Mouse (Mus musculus) spleen, postnatal 10 days (tissue): ENCODE results near the gene Cenpb.

ENCODE experiments used
- DNase-seq, 2 experiments: peaks; one replicate each; pipeline ENCODE4 v3.0.0; 2021 to 2022; ENCODE audit warnings: low spot score in 2 of 2

Gene Cenpb

DNA sequence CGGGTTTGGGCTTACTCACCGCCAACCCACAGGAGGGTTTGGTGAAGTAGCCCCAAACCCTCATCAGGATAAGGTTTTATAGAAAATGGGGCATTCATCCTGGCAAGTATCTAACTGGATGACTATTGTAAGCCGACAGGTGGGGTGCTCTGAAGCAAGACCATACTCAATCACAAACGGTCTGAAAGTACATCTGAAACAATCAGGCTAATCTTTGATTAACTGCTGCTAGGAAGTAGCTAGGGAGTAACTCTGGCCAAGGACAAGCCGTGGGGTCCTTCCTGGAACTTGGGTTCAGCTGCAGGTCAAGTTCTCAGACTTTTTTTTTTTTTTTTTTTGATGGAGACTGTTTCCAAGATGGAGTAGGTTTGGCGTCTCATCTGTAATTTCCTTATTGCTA is 11.9 kb downstream of the Cenpb start:
- no peak for DNase-seq

DNA sequence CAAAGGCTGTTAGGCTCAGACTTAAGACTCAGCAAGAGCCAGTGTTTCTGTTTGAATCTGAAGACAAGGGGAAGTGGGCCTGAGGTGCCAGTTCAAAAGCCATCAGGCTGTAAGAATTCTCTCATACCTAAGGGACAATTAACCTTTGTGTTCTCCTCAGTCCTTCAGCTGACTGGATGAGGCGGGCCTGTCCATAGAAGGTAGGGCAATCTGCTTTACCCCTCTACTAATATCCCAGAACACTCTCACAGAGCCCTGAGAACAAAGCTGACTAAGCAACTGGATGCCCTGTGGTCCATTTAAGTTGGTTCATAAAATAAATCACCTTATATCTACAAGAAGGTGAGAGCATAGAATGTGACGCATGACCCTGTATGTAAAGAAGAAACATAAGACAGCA is 13.7 kb downstream of the Cenpb start:
- DNase-seq = no peak

DNA sequence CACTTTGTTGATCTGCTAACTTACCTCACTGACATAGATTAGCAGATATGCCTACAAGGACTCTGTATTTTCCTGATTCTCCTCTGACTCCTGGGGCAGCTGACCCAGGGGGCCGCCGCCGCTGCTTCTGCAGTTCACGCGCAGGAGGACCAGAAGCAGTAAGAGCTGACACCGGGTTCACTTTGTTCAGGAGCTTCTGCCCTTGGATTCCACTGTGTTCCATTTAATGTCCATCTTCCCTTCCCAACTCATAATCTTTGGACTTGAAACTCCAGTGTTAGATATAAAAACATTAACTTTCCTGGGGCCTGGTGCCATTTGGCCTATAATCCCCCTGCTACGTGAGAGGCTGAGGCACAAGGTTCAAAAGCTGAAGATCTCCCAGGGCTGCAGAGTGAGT is 15.9 kb downstream of the Cenpb start:
- no peak for DNase-seq

DNA sequence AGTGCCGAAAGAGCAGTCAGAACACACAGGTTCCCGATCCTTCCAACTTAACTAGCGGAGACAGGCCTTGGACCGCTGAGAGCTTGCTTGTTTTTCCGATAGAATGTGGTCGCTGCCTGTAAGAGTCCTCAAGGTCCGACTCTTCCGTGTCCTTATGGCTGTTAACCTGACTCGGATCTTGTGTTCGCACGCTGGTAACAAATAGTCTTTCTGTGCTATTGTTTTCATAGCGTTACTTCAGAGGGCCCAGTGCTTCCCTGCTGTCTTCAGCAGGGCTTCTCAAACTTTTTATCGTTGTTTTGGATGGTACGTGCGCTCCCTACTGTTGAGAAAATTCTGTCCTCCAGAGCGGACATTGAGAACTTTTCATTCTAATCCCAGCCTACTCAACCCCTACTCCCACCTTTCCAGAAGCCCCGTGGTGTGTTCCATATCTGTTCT is 19.2 kb downstream of the Cenpb start:
- DNase-seq = peak in 1 of 2 experiments; percentile 52

DNA sequence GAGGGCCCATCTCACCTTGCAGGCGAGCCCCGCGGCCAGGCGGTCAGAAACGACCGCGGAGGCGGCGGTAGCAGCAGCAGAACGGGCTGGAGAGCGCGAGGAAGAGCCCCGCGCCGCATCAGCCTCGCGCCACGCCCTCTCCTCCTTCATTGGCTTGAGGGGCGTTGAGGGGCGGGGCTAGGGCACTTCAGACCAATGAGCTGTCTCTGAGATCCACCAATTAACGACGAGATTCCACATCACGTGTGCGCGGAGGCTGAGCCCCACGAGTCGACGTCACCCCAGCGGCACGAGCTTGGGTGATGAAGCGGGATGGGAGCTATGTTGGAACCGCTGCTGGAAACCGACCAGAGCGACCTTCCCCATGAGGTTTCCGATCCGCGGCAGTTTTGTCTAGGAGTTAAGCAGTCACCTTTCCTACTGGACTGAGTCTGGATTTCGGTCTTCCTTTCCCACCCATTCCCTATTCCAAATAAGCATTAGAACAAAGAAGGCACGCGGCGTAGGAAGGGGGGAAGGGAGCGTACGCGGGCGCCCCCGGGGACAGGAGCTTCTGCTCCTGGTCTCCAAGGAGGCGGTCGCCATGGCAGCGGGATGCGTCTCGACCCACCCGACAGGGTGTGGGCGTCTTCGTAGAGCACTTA is 19.8 kb downstream of the Cenpb start, which contains the start of gene 1700037H04Rik:
1700037H04Rik (minus strand) TSS at position 144 of the 644 bp plus-strand sequence.
- peak; percentile 91 to 99 for DNase-seq

DNA sequence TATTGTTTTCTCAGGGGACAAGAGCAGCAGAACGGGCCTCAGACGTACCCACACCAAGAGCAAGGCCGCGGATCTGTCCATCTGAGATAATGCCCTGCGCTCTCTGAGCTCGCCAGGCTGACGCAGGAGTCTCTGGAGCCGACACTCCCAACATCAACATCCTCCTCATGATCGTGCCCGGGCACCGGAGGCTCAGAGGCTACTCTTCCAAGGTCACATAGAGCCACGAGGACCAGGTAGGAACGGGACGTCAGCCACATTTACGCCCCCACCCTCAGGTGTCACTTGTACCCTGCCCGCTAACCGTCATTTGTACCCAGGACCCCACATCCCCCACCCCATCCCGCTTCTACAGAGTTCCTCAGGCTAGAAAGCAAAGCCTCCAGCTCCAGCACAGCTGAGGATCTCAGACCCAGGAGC is 20.4 kb downstream of the Cenpb start:
- DNase-seq = peak in 1 of 2 experiments; percentile 77

DNA sequence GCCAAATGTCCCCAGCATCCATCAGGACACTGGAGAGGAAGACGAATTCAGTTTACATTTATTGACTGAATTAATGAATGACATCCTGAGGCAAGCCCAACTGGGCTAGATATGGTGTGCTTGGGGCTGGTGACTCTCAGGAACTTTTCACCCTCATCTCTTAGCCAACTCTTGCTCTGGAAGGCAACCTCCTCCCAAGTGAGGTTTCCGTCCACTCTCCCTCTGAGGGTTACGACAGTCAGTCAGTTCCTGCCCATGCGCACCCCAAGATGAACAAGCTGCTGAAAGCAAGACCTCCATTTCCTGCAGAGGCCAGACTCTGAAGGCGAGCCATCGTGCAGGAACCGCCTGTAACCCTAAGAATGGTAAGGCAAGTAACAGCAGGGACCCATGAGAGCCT is 22.9 kb downstream of the Cenpb start:
- no peak for DNase-seq

DNA sequence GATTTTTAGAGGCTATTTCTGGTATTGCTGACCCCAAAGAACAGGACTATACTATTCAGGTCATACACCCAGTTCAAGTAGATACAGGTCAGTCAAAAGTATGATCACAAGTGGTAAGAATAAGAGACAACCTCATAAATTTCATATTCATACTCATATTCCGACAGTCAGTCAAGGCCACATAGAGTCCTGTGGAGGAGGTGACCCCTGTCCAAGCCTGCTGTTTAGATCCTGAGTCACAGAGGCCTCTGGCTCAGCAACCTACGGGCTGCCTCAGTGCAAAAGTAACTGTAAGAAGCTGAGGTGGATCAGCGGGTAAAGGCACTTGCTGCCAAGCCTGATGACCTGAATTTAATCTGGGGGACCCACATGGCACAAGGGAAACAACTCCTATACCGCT is 25.8 kb downstream of the Cenpb start:
- DNase-seq = no peak

DNA sequence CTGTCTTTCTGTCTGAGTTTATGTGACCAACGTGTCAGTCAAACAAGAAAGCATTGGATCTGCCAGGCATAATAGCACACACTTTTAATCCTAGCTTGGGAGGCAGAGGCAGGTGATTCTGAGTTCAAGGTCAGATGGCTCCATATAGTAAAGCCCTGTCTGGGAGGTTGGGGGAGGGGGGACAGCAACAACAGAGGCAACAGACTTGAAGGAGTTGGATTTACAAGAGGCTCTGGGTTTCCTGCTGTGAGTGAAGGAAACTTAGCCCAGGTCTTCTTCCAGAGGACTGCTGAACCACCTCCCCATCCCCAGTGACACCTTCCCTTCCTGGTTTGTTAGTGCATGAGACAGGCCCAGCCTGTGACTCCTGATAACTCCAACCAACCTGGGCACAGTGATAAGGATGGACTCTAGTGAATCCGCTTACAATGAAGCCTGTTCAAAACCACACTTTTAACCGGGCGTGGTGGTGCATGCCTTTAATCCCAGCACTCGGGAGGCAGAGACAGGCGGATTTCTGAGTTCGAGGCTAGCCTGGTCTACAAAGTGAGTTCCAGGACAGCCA is 27.6 kb downstream of the Cenpb start:
- DNase-seq = peak in 1 of 2 experiments; percentile 53

DNA sequence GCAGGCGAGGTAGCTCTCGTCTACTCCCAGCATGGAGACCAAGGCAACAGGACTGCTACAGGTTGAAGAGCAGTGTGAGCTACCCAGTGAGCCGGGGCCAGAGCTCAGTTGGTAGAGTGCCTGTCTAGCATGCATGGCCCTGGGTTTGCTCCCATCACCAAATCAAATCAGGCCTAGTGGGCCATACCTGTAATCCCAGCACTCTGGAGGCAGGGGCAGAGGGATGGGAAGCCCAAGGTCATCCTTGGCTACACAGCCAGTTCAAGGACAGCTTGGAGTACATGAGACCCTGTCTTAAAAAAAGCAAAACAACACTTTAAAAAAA is 30.7 kb downstream of the Cenpb start:
- no peak for DNase-seq

DNA sequence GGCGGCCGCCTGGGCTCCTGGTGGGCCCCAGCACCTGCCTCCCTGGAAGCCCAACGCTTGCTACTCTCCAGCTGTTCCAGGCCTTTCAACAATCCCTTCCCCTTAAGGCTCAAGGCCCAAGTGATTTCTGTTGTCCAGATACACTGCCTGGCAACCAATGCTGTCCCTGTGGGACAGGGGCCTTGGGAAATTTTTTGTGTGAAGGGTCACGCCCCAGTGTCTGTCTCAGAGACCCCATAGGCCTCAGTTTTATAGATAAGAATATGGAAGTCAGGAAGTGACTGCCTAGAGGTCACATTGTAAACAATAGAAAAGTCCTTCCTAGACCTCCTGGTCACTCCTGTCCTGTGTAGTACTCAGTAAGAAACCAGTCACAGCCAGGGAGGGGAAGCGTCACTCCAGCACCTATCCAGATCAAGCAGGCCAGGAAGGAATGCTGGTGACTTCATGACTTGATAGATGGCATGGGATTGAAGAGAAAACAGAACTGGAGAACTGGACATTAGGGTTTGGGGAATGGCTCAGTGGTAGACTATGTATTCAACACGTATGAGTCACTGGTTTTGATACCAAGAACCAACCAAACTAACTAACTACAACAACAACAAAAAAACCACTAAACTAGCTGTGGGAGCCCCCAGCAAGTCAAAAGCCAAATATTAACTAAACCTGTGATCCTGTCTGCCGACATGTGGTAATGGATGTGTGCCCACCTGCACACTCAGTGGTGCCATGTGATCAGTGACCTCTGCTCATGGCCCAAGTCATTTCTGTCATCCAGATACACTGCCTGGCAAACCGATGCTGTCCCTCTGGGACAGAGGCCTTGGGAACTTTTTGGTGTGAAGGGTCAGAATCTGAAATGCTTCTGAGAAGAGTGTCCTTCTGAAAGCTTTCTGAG is 31.3 kb downstream of the Cenpb start:
- DNase-seq = no peak

DNA sequence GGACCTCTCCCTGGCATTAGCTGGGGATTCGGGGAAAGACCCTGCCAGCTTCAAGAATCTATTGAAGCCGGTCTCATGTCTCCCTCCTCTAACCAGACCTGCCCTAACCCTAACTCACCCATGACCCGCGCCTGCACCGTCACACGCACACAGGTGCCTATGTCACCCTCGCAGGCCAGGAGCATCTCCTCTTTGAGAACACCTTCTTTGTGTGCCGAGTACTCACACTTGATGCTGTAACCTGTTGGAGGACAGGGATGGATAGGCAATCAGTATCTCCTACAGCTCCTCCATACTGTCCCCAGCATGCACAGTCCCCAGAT is 32.9 kb downstream of the Cenpb start:
- no peak for DNase-seq

DNA sequence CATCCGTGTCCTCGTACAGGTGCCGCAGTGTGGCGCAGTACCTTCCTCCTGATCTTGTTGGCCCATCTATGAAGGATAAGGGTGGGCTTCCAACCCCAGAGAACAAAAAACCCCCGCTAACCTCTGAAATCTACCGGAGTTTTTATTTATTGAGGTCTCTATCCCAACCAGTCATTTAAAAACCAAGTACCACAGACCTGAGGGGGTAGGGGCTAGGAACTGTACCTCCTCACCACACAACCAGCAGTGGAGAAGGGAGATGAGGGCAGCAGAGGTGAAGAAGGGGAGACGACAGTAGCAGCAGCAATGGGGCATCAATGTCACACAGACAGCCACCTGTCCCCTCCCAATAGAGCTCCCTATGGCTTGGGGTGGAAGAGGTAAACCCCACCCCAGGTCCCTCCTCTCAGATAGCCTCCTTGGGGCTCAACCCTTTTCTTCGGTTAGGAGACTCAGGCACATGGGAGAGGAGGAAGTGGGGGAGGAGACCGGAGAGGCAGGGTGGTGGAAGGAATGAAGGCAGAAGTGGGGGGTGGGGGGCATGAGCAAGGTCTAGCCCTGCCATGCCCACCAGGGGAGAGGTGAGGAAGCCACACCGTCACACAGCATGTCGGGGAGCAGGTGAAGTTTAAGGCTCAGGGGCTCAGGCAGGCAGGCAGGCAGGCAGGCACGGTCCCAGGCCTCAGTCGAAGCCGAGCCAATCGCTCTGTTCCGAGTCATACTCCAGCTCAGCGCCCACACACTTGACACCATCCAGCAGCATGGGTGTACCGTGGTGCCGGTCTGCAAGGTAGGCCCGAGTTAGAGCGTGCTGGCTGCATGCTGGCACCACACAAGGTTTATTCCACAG is 33.4 kb downstream of the Cenpb start:
- DNase-seq = no peak

DNA sequence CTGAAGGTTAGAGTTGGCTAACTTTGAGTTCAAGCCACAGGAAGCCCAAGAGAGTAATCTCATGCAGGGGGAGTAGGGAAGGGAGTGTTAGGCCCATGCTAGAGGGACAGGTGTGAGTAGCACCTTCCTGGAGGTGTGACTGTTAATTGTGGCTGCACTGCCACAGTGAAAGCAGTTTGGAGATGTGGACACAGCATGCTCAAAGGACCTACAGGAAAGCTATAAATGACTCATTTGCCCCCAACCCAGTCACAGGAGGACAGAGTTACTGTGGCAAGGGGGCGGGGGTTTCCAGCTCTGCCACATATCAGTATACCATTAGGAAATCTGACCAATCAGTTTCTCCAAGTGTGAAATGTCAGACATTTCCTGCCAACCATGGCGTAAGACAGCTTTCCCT is 34.3 kb downstream of the Cenpb start:
- DNase-seq = no peak

DNA sequence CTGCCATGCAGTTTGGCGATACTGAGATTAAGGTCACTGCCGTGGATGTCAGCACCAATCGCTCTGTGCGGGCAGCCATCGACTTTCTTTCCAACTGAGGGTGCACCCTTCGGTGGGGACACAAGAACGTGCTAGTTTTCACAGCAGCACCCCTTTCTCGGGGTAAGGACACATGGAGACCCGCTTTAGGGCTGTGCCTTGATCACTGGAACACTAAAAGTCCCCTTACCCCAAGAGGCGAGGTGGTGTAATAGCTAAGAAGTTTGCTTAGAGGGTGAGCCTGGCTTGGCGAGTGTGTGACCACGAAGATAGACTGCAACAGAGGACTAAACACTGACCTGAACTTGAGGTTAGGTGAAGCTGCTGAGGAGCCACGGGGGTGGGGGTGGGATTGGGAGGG is 34.7 kb downstream of the Cenpb start:
- no peak for DNase-seq

DNA sequence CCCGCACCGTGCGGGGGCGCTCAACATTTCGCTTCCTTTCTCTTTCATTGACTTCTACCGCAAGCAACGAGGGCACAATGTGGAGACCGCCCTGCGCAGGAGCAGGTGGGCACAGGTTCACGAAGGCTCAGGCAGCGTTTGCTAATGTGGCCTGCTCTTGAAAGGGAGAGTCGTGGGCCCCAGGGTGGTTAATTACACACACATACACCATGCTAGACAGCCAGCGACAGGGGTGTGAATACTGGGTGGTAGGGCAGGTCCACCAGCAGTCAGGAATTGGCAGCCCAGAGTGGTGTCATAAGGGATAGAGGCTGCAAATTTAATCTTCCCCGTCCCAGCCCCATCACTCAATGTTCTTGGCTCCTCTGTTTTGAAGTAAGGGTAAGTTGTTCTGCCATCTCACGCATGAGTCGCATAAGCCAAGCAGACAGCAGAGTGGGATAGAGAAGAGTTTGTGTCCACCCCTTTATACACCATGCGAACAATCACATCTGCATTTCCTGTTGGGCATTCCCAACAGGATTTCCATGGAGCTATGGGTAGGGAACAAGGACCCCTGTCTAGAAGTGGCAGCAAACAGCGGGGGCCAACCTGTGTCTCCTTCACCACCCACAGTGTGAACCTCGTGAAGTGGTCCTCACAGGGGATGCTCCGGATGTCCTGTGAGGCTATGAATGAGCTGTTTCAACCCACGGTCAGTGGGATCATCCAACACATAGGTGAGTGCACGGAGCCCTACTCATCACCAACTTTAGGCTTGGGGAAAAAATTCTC is 36.7 kb downstream of the Cenpb start:
- peak in 1 of 2 experiments; percentile 10 for DNase-seq

DNA sequence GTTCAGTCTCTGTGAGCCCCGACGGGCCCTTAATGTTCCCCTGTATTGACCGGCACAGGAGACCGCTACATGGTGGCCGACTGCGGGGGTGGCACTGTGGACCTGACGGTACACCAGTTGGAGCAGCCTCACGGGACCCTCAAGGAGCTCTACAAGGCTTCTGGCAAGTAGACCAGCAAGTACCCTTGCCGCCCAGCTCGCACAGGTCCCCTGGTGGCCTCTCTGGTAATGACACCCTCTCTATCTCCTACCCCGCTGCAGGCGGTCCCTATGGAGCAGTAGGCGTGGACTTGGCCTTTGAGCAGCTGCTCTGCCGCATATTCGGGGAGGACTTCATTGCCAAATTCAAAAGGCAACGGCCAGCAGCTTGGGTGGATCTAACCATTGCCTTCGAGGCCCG is 37.3 kb downstream of the Cenpb start:
- peak; percentile 85 to 92 for DNase-seq

DNA sequence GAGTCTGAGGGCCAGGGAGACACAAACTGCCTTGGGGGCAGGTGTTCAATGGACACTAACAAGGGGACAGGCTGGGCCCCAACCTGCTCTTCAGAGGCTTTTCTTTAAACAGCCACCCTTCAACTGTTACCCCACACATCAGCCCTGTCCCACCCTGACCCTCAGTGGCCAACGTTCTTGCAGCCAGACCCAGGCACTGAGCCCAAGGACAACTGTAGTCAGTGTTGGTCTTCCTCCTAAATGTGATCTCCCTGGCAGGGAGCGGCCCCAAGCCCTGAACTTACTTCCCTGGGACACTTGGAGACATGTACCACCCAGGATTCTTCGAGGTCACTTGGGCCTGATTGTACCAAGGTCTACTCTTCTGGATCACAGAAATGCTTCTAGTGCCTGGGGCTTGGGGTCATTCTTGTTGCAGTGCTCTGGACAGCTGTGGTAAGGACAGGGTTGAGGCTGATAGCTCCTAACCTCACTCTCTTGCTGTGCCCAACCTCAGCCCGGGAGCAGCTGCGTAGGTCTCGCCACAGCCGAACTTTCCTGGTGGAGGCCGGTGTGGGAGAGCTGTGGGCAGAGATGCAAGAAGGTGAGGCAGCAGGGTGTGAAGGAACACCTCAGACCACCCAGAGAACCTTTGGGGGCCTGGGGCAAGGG is 38.4 kb downstream of the Cenpb start:
- DNase-seq = peak in 1 of 2 experiments; percentile 26

DNA sequence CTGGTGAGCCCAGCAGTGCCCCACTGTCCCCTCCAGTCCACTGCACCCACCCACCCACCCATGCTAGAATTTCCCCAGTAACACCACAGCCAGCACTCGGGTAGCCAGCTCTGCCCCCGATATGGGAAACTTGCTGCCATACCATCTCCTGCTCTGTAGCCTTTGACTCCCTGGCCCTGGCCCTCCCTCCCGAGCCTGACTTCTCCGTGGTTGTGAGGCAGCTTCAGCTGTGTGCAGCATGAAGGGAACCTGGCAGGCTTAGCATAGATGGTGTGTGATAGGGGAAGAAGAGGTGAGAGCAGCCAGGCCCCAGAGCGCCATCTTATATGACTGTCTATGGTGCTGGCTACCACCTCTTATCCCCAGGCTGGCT is 39.3 kb downstream of the Cenpb start:
- DNase-seq = peak in 1 of 2 experiments; percentile 34

DNA sequence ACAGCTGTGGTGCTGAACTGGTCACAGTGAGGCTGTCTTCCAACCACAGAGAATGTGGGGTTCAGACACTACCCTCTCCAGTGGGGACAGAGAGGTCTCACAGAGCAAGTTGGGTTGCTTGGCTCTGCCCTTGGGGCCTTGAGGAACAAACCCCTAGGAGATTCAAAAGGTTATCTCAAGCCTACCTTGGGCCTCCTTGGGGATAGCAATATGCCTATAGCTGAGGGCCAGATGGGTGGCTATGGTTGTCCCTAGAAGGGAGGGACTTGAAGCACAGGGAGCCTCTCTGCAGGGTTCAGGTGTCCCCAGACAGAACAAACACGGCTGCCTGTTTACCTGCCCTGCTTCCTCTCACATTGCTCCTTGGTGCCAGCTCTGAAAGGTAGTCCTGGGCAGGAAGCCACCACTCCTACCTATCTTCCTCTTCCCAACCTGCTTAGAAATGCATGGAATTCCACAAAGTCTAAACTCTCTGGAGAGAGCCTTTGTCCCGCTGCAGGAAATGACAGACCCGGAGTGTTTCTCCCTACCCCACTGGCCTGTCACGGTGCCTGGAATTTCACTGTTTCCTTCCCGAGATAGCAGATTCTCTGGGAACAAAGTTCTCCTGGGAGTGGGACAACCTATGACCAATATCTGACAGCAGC is 39.9 kb downstream of the Cenpb start:
- peak; percentile 19 to 26 for DNase-seq
